Mouse (Mus musculus) CH12.LX (cell line): Measurements from ENCODE around the gene Midn.

Experiments
- HCFC1 ChIP-seq: IDR thresholded peaks from 2 replicates; pipeline ENCODE4 v1.6.1; 2012; ENCODE audit warnings: low read depth, mild to moderate bottlenecking, inconsistent platforms, low read length, improper control_type of control experiment
- JUN ChIP-seq: IDR thresholded peaks from 2 replicates; pipeline ENCODE4 v1.6.1; 2011; ENCODE audit warnings: low read depth, mild to moderate bottlenecking, low read length, improper control_type of control experiment, moderate library complexity; ENCODE audit not compliant: insufficient read depth
- MAFK ChIP-seq: IDR thresholded peaks from 2 replicates; pipeline ENCODE4 v1.6.1; 2011; ENCODE audit warnings: low read length, improper control_type of control experiment; ENCODE audit not compliant: insufficient replicate concordance
- MAX ChIP-seq: IDR thresholded peaks from 2 replicates; pipeline ENCODE4 v1.6.1; 2011; ENCODE audit warnings: low read length, improper control_type of control experiment
- MEF2A ChIP-seq: IDR thresholded peaks from 2 replicates; pipeline ENCODE4 v1.6.1; 2014; ENCODE audit warnings: low read depth, mild to moderate bottlenecking, inconsistent platforms, low read length, improper control_type of control experiment, borderline replicate concordance
- MXI1 ChIP-seq: IDR thresholded peaks from 2 replicates; pipeline ENCODE4 v1.6.1; 2011; ENCODE audit warnings: mild to moderate bottlenecking, low read depth, low read length, improper control_type of control experiment
- POLR2A ChIP-seq: IDR thresholded peaks from 2 replicates; pipeline ENCODE4 v1.6.1; 2011; ENCODE audit warnings: low read depth, mild to moderate bottlenecking, improper control_type of control experiment, low read length
- RCOR1 ChIP-seq: conservative IDR thresholded peaks from 2 replicates; pipeline ENCODE4 v1.6.1; 2012; ENCODE audit warnings: low read depth, mild to moderate bottlenecking, inconsistent platforms, low read length, improper control_type of control experiment
- SIN3A ChIP-seq: IDR thresholded peaks from 2 replicates; pipeline ENCODE4 v1.6.1; 2012; ENCODE audit warnings: low read length, improper control_type of control experiment, inconsistent platforms
- USF2 ChIP-seq: conservative IDR thresholded peaks from 2 replicates; pipeline ENCODE4 v1.6.1; 2011; ENCODE audit warnings: low read depth, low read length, improper control_type of control experiment
- ZMIZ1 ChIP-seq: IDR thresholded peaks from 2 replicates; pipeline ENCODE4 v1.6.1; 2012; ENCODE audit warnings: low read depth, mild to moderate bottlenecking, inconsistent platforms, low read length, improper control_type of control experiment
- ZNF384 ChIP-seq: IDR thresholded peaks from 2 replicates; pipeline ENCODE4 v1.6.1; 2012; ENCODE audit warnings: low read depth, low read length, improper control_type of control experiment, inconsistent platforms

DNA sequence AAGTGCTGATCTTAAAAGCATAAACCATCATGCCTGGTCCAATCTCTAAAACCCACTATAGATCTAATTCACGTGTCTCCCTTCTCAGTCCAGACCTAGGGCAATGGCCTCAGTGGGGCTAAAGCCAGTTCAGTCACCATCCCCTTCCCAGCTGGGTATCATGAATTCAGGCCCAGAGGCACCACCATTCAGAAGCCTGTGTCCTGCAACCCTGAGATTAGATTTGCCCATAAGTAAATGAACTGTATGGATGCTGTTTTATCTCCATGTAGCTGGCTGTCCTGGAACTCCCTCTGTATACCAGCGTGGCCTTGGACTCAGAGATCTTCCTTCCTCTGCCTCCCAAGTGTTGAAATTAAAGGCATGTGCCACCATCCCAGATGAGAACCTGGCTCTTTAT lies 45.0 kb upstream of the Midn start:
- TF ChIP-seq SIN3A (no peak), RCOR1 (no peak), USF2 (no peak), HCFC1 (no peak), JUN (no peak), POLR2A (no peak), MEF2A (no peak), MAFK (no peak), ZMIZ1 (no peak), ZNF384 (no peak), MXI1 (no peak), MAX (no peak)
